Mouse (Mus musculus): Measurements from ENCODE around the gene Klhl2. TPM values are rescaled to one million over a fixed set of nuclear protein-coding genes. Genes with fewer than 3 reads are reported as not detected.

Gene Klhl2
- polyA plus RNA-seq (2012; rRNA removed), result 2.3 and 2.5 TPM in 2 replicates

DNA sequence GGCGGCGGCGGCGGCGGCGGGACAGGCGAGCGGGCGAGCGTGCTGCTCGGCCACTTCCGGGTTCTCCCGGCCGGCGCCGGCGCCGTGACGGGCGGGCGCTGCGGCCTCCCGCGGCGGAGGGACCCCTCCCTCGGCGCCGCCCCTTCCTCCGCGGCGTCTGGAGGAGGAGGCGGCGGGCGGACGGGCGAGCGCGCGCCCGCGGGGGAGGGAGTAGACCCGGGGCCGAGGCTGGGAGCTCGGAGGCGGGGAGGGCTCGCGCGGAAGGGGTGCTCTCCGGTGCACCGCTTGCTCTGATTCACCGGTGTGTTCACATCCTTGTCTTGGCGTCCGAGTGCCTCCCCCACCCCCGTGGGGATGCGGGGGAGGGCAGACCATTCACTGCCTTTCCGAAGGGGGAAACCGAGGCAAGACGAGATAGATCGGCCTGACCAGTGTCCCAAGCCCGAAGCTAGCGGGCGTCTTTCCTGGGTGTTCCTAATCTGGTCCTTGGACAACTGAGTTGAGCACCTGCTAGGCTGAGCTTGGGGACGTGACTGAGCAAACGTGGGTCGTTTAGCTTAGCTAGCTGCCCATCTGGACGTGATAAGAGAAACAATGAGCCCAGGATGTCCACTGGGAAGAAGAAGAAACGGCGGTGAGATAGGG is at the start of gene Klhl2:
Gene Klhl2, minus strand, starts transcription at position 121 of the 645 bp plus-strand sequence.
- H3K27me3 ChIP-seq (ENCODE audit: control insufficient read depth, insufficient read depth, low read length), result no peaks in the 10 kb centered on the region
- peak within 1 kb of the TSS; percentile 44 for H3K27ac ChIP-seq (ENCODE audit: control insufficient read depth, insufficient read depth, low read depth, low read length)
- H3K36me3 ChIP-seq (ENCODE audit: control insufficient read depth, insufficient read depth, low read length), result no peaks in the 10 kb centered on the region
- peak within 1 kb of the TSS; percentile 88 for H3K4me3 ChIP-seq (ENCODE audit: control insufficient read depth, low read depth, low read length)
- 0 out of 2 replicates have a peak, but pooled peaks have one; percentile 36 for TF ChIP-seq POLR2A (IDR thresholded peaks at IDR 0.05; ENCODE audit: control insufficient read depth, low read depth, low read length)
- no peak for TF ChIP-seq CTCF (IDR thresholded peaks at IDR 0.05; ENCODE audit: control insufficient read depth, insufficient read depth, insufficient replicate concordance, low read depth, low read length)
- H3K4me1 ChIP-seq (ENCODE audit: control insufficient read depth, insufficient read depth, low read length), result peaks cover 12% of the 10 kb centered on the region

DNA sequence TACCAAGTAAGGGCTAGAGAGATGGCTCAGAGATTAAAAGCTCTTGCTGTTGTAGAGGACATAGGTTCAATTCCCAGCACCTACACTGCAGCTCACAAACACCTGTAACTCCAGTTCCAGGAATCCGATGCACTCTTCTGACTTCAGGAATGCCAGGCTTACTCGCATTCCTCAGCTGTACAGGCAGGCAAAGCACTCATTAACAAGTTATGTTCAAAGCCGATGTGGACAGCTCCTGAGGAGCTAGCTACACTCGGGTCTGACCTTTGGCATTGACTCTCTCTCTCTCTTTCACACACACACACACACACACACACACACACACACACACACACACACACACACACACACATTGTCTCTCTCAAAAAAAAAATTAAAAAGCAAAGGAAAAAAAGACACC is 48.9 kb upstream of the Klhl2 start:
- Histone ChIP-seq H3K4me1 (ENCODE audit: control insufficient read depth, insufficient read depth, low read length) (no peaks in the 10 kb centered on the region), H3K27ac (ENCODE audit: control insufficient read depth, insufficient read depth, low read depth, low read length) (no peak overlapping the region), H3K4me3 (ENCODE audit: control insufficient read depth, low read depth, low read length) (no peak overlapping the region), H3K36me3 (ENCODE audit: control insufficient read depth, insufficient read depth, low read length) (no peaks in the 10 kb centered on the region), H3K27me3 (ENCODE audit: control insufficient read depth, insufficient read depth, low read length) (no peaks in the 10 kb centered on the region)
- TF ChIP-seq CTCF (IDR thresholded peaks at IDR 0.05; ENCODE audit: control insufficient read depth, insufficient read depth, insufficient replicate concordance, low read depth, low read length), result no peak
- TF ChIP-seq POLR2A (IDR thresholded peaks at IDR 0.05; ENCODE audit: control insufficient read depth, low read depth, low read length), result no peak

DNA sequence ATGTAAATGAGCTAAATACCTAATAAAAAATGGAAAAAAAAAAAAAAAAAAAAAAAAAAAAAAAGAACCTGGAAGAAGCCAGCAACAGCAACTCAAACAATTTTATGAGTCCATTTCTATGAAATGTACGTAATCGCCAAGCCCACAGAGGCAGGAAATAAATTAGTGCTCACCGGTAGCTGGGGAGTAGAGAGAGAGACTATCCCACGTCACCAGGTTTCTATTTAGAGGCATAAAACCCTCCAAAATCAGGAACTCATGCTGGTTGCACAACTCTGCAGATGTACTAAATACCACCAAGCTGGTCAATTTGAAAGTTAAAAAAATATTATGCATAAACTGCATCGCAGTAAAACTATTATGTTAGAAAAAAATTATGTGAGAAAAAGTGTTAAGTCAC is 46.9 kb upstream of the Klhl2 start:
- Histone ChIP-seq H3K27ac (ENCODE audit: control insufficient read depth, insufficient read depth, low read depth, low read length) (no peak overlapping the region), H3K4me1 (ENCODE audit: control insufficient read depth, insufficient read depth, low read length) (no peaks in the 10 kb centered on the region), H3K36me3 (ENCODE audit: control insufficient read depth, insufficient read depth, low read length) (no peaks in the 10 kb centered on the region), H3K27me3 (ENCODE audit: control insufficient read depth, insufficient read depth, low read length) (no peaks in the 10 kb centered on the region), H3K4me3 (ENCODE audit: control insufficient read depth, low read depth, low read length) (no peak overlapping the region)
- TF ChIP-seq POLR2A (IDR thresholded peaks at IDR 0.05; ENCODE audit: control insufficient read depth, low read depth, low read length) (no peak), CTCF (IDR thresholded peaks at IDR 0.05; ENCODE audit: control insufficient read depth, insufficient read depth, insufficient replicate concordance, low read depth, low read length) (no peak)

DNA sequence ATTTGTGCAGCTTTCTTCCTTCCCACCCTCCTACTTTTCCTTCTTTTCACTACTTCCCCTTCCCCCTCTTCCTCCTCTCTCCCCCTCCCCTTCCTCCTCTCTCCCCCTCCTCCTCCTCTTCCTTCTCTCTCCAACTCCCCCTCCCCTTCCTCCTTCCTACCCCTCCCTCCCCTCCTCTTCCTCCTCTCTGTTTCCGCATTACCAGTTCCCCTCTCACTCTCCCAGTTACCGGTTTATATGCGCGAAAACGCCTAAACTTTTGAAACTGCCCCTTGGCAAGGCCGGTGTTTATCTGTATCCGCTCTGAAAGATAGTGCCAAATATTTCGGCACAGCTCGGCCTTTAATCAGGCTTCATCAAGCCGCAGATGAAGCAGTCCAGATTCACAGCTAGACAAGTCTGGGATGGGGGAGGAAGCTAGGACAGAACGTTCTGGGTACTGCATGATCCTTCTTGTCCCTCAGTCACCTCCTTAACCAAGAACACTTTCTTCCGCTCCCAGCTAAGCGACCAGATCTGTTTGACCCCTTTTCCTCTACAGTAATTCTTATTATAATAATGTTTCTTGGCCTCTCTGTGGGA is 30.9 kb upstream of the Klhl2 start:
- Histone ChIP-seq H3K4me1 (ENCODE audit: control insufficient read depth, insufficient read depth, low read length) (peaks cover 3% of the 10 kb centered on the region; the same call in 1 of the 2 replicates), H3K36me3 (ENCODE audit: control insufficient read depth, insufficient read depth, low read length) (no peaks in the 10 kb centered on the region), H3K27me3 (ENCODE audit: control insufficient read depth, insufficient read depth, low read length) (no peaks in the 10 kb centered on the region), H3K27ac (ENCODE audit: control insufficient read depth, insufficient read depth, low read depth, low read length) (no peak overlapping the region), H3K4me3 (ENCODE audit: control insufficient read depth, low read depth, low read length) (no peak overlapping the region)
- TF ChIP-seq CTCF (IDR thresholded peaks at IDR 0.05; ENCODE audit: control insufficient read depth, insufficient read depth, insufficient replicate concordance, low read depth, low read length), result no peak
- no peak for TF ChIP-seq POLR2A (IDR thresholded peaks at IDR 0.05; ENCODE audit: control insufficient read depth, low read depth, low read length)

DNA sequence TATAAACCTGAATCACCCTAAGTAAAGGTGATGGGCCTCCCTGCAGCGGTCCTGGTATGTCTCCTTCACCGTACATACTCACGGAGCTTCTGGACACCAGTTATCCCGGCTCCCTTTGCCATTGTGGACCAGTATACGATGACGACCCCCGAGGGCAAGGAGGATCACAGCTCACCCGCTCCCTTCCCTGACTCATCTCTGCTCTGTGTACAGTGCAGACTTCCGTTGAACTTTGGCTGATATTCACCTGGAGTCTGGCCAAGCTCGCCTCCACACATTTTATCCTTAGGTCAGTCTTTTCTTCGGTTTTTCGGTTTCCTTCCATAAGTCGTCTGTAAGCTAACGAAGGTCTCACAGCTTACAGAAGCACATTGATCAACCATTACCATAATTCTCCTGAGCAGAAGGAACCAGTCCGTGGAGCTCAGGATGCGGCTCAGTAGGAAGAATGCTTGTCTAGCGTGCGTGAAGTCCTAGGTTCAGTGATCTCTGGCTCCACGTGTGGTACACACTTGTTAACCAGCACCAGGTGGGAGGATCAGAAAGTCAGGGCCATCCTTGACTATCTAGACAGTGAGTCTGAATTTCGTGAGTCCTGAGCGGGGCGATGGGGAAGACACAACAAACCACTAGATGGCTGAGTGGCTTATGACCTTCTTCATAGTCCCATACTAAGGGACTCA is 28.0 kb upstream of the Klhl2 start:
- Histone ChIP-seq H3K27ac (ENCODE audit: control insufficient read depth, insufficient read depth, low read depth, low read length) (no peak overlapping the region), H3K4me3 (ENCODE audit: control insufficient read depth, low read depth, low read length) (peak overlapping the region; percentile 0), H3K4me1 (ENCODE audit: control insufficient read depth, insufficient read depth, low read length) (peaks cover 3% of the 10 kb centered on the region; the same call in 1 of the 2 replicates), H3K27me3 (ENCODE audit: control insufficient read depth, insufficient read depth, low read length) (no peaks in the 10 kb centered on the region), H3K36me3 (ENCODE audit: control insufficient read depth, insufficient read depth, low read length) (no peaks in the 10 kb centered on the region)
- no peak for TF ChIP-seq CTCF (IDR thresholded peaks at IDR 0.05; ENCODE audit: control insufficient read depth, insufficient read depth, insufficient replicate concordance, low read depth, low read length)
- TF ChIP-seq POLR2A (IDR thresholded peaks at IDR 0.05; ENCODE audit: control insufficient read depth, low read depth, low read length), result no peak

DNA sequence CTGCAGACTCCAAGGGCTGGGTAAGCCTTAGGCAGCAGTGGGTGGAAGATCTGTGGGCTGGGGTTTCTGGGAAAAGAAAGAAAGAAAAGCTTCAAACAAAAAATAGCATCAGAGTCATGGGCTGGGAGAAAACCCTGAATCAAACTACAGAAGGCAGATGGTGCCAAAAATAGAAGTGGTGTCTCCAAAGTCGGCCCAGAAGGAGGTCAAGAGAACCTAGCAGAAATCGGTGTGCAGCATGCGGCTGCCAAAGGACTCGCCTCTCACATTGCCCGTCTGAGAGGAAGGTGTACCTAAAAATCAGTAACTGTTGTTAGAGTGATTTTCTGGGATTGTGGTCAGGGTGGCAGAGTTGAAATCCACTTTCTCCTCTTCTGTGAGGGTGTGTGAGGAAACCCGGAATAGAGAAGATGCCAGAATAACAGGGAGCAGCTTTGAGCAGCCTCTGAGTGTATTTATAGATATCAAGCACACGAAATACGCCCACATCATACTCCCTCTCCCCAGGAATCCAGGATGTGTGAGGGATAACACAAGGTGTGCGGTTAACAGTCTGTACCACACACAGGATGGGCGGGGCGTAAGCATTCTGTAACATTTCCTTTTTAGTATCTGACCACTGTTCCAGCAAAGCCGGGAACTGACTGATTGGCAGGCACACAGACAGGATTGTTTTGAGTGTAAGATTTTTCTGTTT is 21.8 kb upstream of the Klhl2 start:
- Histone ChIP-seq H3K36me3 (ENCODE audit: control insufficient read depth, insufficient read depth, low read length) (no peaks in the 10 kb centered on the region), H3K4me1 (ENCODE audit: control insufficient read depth, insufficient read depth, low read length) (no peaks in the 10 kb centered on the region), H3K27me3 (ENCODE audit: control insufficient read depth, insufficient read depth, low read length) (no peaks in the 10 kb centered on the region), H3K4me3 (ENCODE audit: control insufficient read depth, low read depth, low read length) (no peak overlapping the region), H3K27ac (ENCODE audit: control insufficient read depth, insufficient read depth, low read depth, low read length) (no peak overlapping the region)
- TF ChIP-seq CTCF (IDR thresholded peaks at IDR 0.05; ENCODE audit: control insufficient read depth, insufficient read depth, insufficient replicate concordance, low read depth, low read length), result no peak
- no peak for TF ChIP-seq POLR2A (IDR thresholded peaks at IDR 0.05; ENCODE audit: control insufficient read depth, low read depth, low read length)

DNA sequence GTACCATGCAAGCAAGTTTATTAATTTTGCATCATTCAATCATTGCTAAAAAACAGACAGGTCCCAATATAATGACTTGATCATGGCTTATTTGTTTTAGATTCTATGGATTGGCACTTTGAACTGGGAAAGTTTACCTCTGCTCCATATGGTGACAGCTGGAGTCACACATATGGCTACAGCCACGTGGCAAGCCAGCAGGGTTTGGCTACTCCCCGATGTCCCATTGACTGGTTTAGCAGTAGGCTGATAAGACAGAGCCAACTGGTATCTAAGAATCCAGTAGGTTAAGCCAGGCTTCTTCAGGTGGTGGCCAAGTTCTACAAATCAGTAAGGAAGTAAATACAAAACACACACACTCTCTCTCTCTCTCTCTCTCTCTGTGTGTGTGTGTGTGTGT is 20.4 kb upstream of the Klhl2 start:
- no peaks in the 10 kb centered on the region for H3K36me3 ChIP-seq (ENCODE audit: control insufficient read depth, insufficient read depth, low read length)
- no peaks in the 10 kb centered on the region for H3K4me1 ChIP-seq (ENCODE audit: control insufficient read depth, insufficient read depth, low read length)
- H3K4me3 ChIP-seq (ENCODE audit: control insufficient read depth, low read depth, low read length), result no peak overlapping the region
- H3K27ac ChIP-seq (ENCODE audit: control insufficient read depth, insufficient read depth, low read depth, low read length), result no peak overlapping the region
- no peaks in the 10 kb centered on the region for H3K27me3 ChIP-seq (ENCODE audit: control insufficient read depth, insufficient read depth, low read length)
- no peak for TF ChIP-seq CTCF (IDR thresholded peaks at IDR 0.05; ENCODE audit: control insufficient read depth, insufficient read depth, insufficient replicate concordance, low read depth, low read length)
- no peak for TF ChIP-seq POLR2A (IDR thresholded peaks at IDR 0.05; ENCODE audit: control insufficient read depth, low read depth, low read length)

Data from testis, adult 2 months (tissue).